Mouse (Mus musculus) heart, adult 2 months (tissue): ENCODE results near the gene Rapgef1.

Source experiments
- CTCF ChIP-seq: fragments of 200-600 bp; IDR thresholded peaks from 2 replicates; pipeline ENCODE4 v1.8.1; 2022; ENCODE audit warnings: antibody characterized with exemption, mild to moderate bottlenecking, moderate library complexity
- EP300 ChIP-seq: fragments of 200-500 bp; IDR thresholded peaks from 2 replicates; pipeline ENCODE4 v1.6.1; 2011; ENCODE audit warnings: low read depth, low read length, control low read depth; ENCODE audit not compliant: insufficient read depth
- POLR2A ChIP-seq: fragments of 200-500 bp; IDR thresholded peaks from 2 replicates; pipeline ENCODE4 v1.6.1; 2011; ENCODE audit warnings: mild to moderate bottlenecking, low read depth, low read length, control low read depth; ENCODE audit not compliant: insufficient read depth

DNA sequence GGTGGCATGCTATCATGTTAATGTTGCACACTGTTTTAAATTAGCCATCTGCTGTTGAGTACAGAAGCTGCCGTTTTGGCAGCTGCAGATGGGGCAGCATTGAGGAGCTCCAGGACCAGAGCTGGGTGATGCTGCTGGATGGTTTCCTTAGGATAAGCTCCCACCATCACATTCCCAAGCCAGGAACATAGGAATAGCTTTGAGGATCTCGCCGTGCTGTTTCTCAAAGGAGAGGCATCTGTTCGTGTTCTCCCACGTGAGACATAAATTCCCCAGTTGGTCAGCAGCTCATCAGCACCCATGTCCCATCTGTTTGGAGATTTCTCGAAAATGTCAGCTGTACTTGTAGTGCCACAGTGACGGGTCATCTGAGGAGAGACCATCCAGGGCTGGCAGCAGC lies 28.3 kb downstream of the Rapgef1 start:
- no peak for TF ChIP-seq POLR2A
- TF ChIP-seq CTCF, result 0 out of 2 replicates have a peak, but pooled peaks have one; percentile 6
- TF ChIP-seq EP300, result peak; percentile 46; the same call in 1 of the 2 replicates
